Mouse (Mus musculus): ENCODE data around the gene Tspear. TPM values are rescaled to one million over a fixed set of nuclear protein-coding genes. Genes with fewer than 3 reads are reported as not detected.

The Tspear gene
- polyA plus RNA-seq, 1 experiment from 2014 or later: 0.72 TPM

GRCm38 (mm10) chr10:77913292-77913691 lies 226.9 kb downstream of the Tspear start:
- H3K4me2 ChIP-seq: no peak overlapping the region
- 74% methylated on average over 4 of the region's 4 CpGs for WGBS
- H3K4me3 ChIP-seq (ENCODE audit: low read depth, low read length): no peak overlapping the region
- DNase-seq (ENCODE audit: low spot score, missing footprints) (no peak), ATAC-seq (ENCODE audit: low FRiP score) (no peak)
- H3K9ac ChIP-seq (ENCODE audit: low read length): no peak overlapping the region
- no peaks in the 10 kb centered on the region for H3K36me3 ChIP-seq (ENCODE audit: control insufficient read depth, insufficient read depth, low read length)
- no peak overlapping the region for H3K27ac ChIP-seq (ENCODE audit: low read depth, low read length)
- H3K27me3 ChIP-seq (ENCODE audit: control insufficient read depth, insufficient read depth, low read length): no peaks in the 10 kb centered on the region
- H3K4me1 ChIP-seq (ENCODE audit: control insufficient read depth, insufficient read depth, low read length): no peaks in the 10 kb centered on the region
- no peaks in the 10 kb centered on the region for H3K9me3 ChIP-seq (ENCODE audit: control insufficient read depth, low read length)

DNA sequence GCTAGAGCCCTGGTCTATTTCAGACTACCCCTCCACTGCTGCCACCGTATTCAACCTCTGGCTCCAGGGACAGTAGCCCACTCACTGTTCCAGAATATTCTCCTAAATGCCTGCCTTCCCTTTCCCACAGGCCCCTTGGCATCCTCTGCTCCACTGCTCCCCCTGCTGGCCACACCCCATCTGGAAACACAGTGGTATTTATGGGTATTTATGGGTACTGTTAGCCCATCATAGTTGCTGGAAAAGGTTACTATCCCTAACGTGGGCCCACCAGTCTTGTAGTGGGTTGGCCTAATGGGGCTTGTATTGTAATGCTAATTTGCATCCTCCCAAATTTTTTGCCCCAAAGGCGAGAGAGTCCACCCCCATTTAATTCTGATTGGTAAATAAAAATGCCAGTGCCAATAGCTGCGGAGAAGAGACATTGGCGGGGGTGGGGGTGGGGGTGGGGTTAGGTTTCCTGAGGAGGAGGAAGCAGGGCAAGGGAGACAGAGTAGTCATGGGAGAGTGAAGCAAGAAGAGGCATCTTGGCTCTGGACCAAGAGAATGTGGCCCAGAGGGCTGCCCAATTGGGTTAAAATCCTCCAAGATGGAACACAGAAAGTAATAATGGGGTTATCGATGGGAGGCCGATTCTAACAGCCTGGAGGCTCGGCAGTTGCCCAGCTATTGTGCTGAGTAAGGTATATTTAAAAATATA lies 230.4 kb downstream of the Tspear start:
- Histone ChIP-seq H3K9me3 (ENCODE audit: control insufficient read depth, low read length) (no peaks in the 10 kb centered on the region), H3K27ac (ENCODE audit: low read depth, low read length) (no peak overlapping the region), H3K9ac (ENCODE audit: low read length) (no peak overlapping the region), H3K27me3 (ENCODE audit: control insufficient read depth, insufficient read depth, low read length) (no peaks in the 10 kb centered on the region), H3K36me3 (ENCODE audit: control insufficient read depth, insufficient read depth, low read length) (no peaks in the 10 kb centered on the region), H3K4me2 (no peak overlapping the region), H3K4me1 (ENCODE audit: control insufficient read depth, insufficient read depth, low read length) (no peaks in the 10 kb centered on the region), H3K4me3 (ENCODE audit: low read depth, low read length) (no peak overlapping the region)
- ATAC-seq (ENCODE audit: low FRiP score) (no peak), DNase-seq (ENCODE audit: low spot score, missing footprints) (peak; percentile 90)
- WGBS: 68% methylated on average over 8 of the region's 8 CpGs

GRCm38 (mm10) chr10:77921009-77921408 lies 234.6 kb downstream of the Tspear start:
- H3K27me3 ChIP-seq (ENCODE audit: control insufficient read depth, insufficient read depth, low read length): no peaks in the 10 kb centered on the region
- no peak for ATAC-seq (ENCODE audit: low FRiP score)

GRCm38 (mm10) chr10:77922681-77923080 lies 236.3 kb downstream of the Tspear start:
- Histone ChIP-seq H3K9me3 (ENCODE audit: control insufficient read depth, low read length) (no peaks in the 10 kb centered on the region), H3K36me3 (ENCODE audit: control insufficient read depth, insufficient read depth, low read length) (no peaks in the 10 kb centered on the region), H3K9ac (ENCODE audit: low read length) (no peak overlapping the region), H3K4me1 (ENCODE audit: control insufficient read depth, insufficient read depth, low read length) (no peaks in the 10 kb centered on the region), H3K4me2 (no peak overlapping the region), H3K27ac (ENCODE audit: low read depth, low read length) (no peak overlapping the region), H3K27me3 (ENCODE audit: control insufficient read depth, insufficient read depth, low read length) (no peaks in the 10 kb centered on the region), H3K4me3 (ENCODE audit: low read depth, low read length) (no peak overlapping the region)
- ATAC-seq (ENCODE audit: low FRiP score) (no peak), DNase-seq (ENCODE audit: low spot score, missing footprints) (no peak)
- 87% methylated on average over 4 of the region's 4 CpGs for WGBS

More at GRCm38 (mm10) chr10:77921009-77921408, 234.6 kb downstream of the Tspear start:
- H3K36me3 ChIP-seq (ENCODE audit: control insufficient read depth, insufficient read depth, low read length): no peaks in the 10 kb centered on the region
- no peaks in the 10 kb centered on the region for H3K4me1 ChIP-seq (ENCODE audit: control insufficient read depth, insufficient read depth, low read length)
- H3K9ac ChIP-seq (ENCODE audit: low read length): no peak overlapping the region
- H3K4me2 ChIP-seq: no peak overlapping the region
- H3K9me3 ChIP-seq (ENCODE audit: control insufficient read depth, low read length): no peaks in the 10 kb centered on the region
- WGBS: 88% methylated on average over 5 of the region's 5 CpGs
- no peak for DNase-seq (ENCODE audit: low spot score, missing footprints)
- H3K27ac ChIP-seq (ENCODE audit: low read depth, low read length): no peak overlapping the region
- no peak overlapping the region for H3K4me3 ChIP-seq (ENCODE audit: low read depth, low read length)

GRCm38 (mm10) chr10:77926140-77926539 lies 239.8 kb downstream of the Tspear start:
- Histone ChIP-seq H3K27me3 (ENCODE audit: control insufficient read depth, insufficient read depth, low read length) (no peaks in the 10 kb centered on the region), H3K4me1 (ENCODE audit: control insufficient read depth, insufficient read depth, low read length) (no peaks in the 10 kb centered on the region), H3K4me3 (ENCODE audit: low read depth, low read length) (no peak overlapping the region), H3K36me3 (ENCODE audit: control insufficient read depth, insufficient read depth, low read length) (no peaks in the 10 kb centered on the region), H3K27ac (ENCODE audit: low read depth, low read length) (no peak overlapping the region), H3K4me2 (no peak overlapping the region), H3K9me3 (ENCODE audit: control insufficient read depth, low read length) (no peaks in the 10 kb centered on the region), H3K9ac (ENCODE audit: low read length) (no peak overlapping the region)
- peak; percentile 96 for DNase-seq (ENCODE audit: low spot score, missing footprints)
- WGBS: 58% methylated on average over 7 of the region's 7 CpGs
- ATAC-seq (ENCODE audit: low FRiP score): no peak

- no peaks in the 10 kb centered on the region for H3K36me3 ChIP-seq (ENCODE audit: control insufficient read depth, insufficient read depth, low read length)
- WGBS: 92% methylated on average over 10 of the region's 10 CpGs
- no peak overlapping the region for H3K27ac ChIP-seq (ENCODE audit: low read depth, low read length)
- no peak for ATAC-seq (ENCODE audit: low FRiP score)
- H3K9me3 ChIP-seq (ENCODE audit: control insufficient read depth, low read length): no peaks in the 10 kb centered on the region
- H3K4me1 ChIP-seq (ENCODE audit: control insufficient read depth, insufficient read depth, low read length): no peaks in the 10 kb centered on the region
- DNase-seq (ENCODE audit: low spot score, missing footprints): no peak
- no peaks in the 10 kb centered on the region for H3K27me3 ChIP-seq (ENCODE audit: control insufficient read depth, insufficient read depth, low read length)
- no peak overlapping the region for H3K9ac ChIP-seq (ENCODE audit: low read length)
- no peak overlapping the region for H3K4me2 ChIP-seq
- H3K4me3 ChIP-seq (ENCODE audit: low read depth, low read length): no peak overlapping the region
Measured at GRCm38 (mm10) chr10:77927375-77927774, 241.0 kb downstream of the Tspear start.

MicroRNAs within 50 kb of the gene (microRNA counts, 519-probe panel; counts per million panel counts)
- not detected for microRNA mmu-miR-1930

Small RNA genes lying within 50 kb of the gene (microRNA-seq; reads per million reads assigned to microRNA genes)
- 78.3 reads per million, percentile 50 among the genes with 10 or more reads in this experiment for gene Mir1930

Other genes starting within 250 kb of the Tspear start
- gene Fam207a, start 170.8 kb upstream of the Tspear start, polyA plus RNA-seq (2014; fragmentation: Nextera tagmentation; extraction: Ambion mirVana): 38.7 and 42.2 TPM in 2 replicates
- 0.57 and 0.59 TPM in 2 replicates for gene Itgb2, start 156.3 kb upstream of the Tspear start, polyA plus RNA-seq (2014; fragmentation: Nextera tagmentation; extraction: Ambion mirVana)
- 68.5 and 73.2 TPM in 2 replicates for gene Pttg1ip, start 104.8 kb upstream of the Tspear start, polyA plus RNA-seq (2014; fragmentation: Nextera tagmentation; extraction: Ambion mirVana)
- 338 and 353 TPM in 2 replicates for gene Sumo3, start 80.5 kb upstream of the Tspear start, polyA plus RNA-seq (2014; fragmentation: Nextera tagmentation; extraction: Ambion mirVana)
- gene Gm49325, start 80.4 kb upstream of the Tspear start, polyA plus RNA-seq (2014; fragmentation: Nextera tagmentation; extraction: Ambion mirVana): 2.4 TPM in 1 of 2 replicates, not detected in the other
- 42.8 and 47.6 TPM in 2 replicates for gene Ube2g2, start 64.3 kb upstream of the Tspear start, polyA plus RNA-seq (2014; fragmentation: Nextera tagmentation; extraction: Ambion mirVana)
- not detected in 2 replicates for gene Gm19402, start 4.2 kb downstream of the Tspear start, polyA plus RNA-seq (2014; fragmentation: Nextera tagmentation; extraction: Ambion mirVana)
- not detected in 2 replicates for gene Gm9508, start 10.7 kb downstream of the Tspear start, polyA plus RNA-seq (2014; fragmentation: Nextera tagmentation; extraction: Ambion mirVana)
- gene Gm10272, start 20.1 kb downstream of the Tspear start, polyA plus RNA-seq (2014; fragmentation: Nextera tagmentation; extraction: Ambion mirVana): not detected in 2 replicates
- not detected in 2 replicates for gene Gm10024, start 24.9 kb downstream of the Tspear start, polyA plus RNA-seq (2014; fragmentation: Nextera tagmentation; extraction: Ambion mirVana)
- gene Gm10142, start 29.2 kb downstream of the Tspear start, polyA plus RNA-seq (2014; fragmentation: Nextera tagmentation; extraction: Ambion mirVana): not detected in 2 replicates
- gene Krtap12-1, start 34.0 kb downstream of the Tspear start, polyA plus RNA-seq (2014; fragmentation: Nextera tagmentation; extraction: Ambion mirVana): not detected in 2 replicates
- gene Gm10100, start 39.9 kb downstream of the Tspear start, polyA plus RNA-seq (2014; fragmentation: Nextera tagmentation; extraction: Ambion mirVana): not detected in 2 replicates
- gene Gm18596, start 56.1 kb downstream of the Tspear start, polyA plus RNA-seq (2014; fragmentation: Nextera tagmentation; extraction: Ambion mirVana): not detected in 2 replicates
- not detected in 2 replicates for gene Gm9736, start 64.8 kb downstream of the Tspear start, polyA plus RNA-seq (2014; fragmentation: Nextera tagmentation; extraction: Ambion mirVana)
- gene Gm3233, start 73.1 kb downstream of the Tspear start, polyA plus RNA-seq (2014; fragmentation: Nextera tagmentation; extraction: Ambion mirVana): not detected in 2 replicates
- not detected in 2 replicates for gene Gm3238, start 84.8 kb downstream of the Tspear start, polyA plus RNA-seq (2014; fragmentation: Nextera tagmentation; extraction: Ambion mirVana)
- not detected in 2 replicates for gene Gm7138, start 90.4 kb downstream of the Tspear start, polyA plus RNA-seq (2014; fragmentation: Nextera tagmentation; extraction: Ambion mirVana)
- gene Gm3250, start 96.0 kb downstream of the Tspear start, polyA plus RNA-seq (2014; fragmentation: Nextera tagmentation; extraction: Ambion mirVana): not detected in 2 replicates
- not detected in 2 replicates for gene Gm7137, start 101.6 kb downstream of the Tspear start, polyA plus RNA-seq (2014; fragmentation: Nextera tagmentation; extraction: Ambion mirVana)
- not detected in 2 replicates for gene Gm9639, start 108.5 kb downstream of the Tspear start, polyA plus RNA-seq (2014; fragmentation: Nextera tagmentation; extraction: Ambion mirVana)
- gene Gm19668, start 112.6 kb downstream of the Tspear start, polyA plus RNA-seq (2014; fragmentation: Nextera tagmentation; extraction: Ambion mirVana): not detected in 2 replicates
- not detected in 2 replicates for gene Gm9507, start 125.3 kb downstream of the Tspear start, polyA plus RNA-seq (2014; fragmentation: Nextera tagmentation; extraction: Ambion mirVana)
- gene Gm2696, start 128.1 kb downstream of the Tspear start, polyA plus RNA-seq (2014; fragmentation: Nextera tagmentation; extraction: Ambion mirVana): not detected in 2 replicates
- gene Krtap10-4, start 140.5 kb downstream of the Tspear start, polyA plus RNA-seq (2014; fragmentation: Nextera tagmentation; extraction: Ambion mirVana): not detected in 2 replicates
- gene Krtap10-10, start 149.4 kb downstream of the Tspear start, polyA plus RNA-seq (2014; fragmentation: Nextera tagmentation; extraction: Ambion mirVana): not detected in 2 replicates
- gene Gm36176, start 160.2 kb downstream of the Tspear start, polyA plus RNA-seq (2014; fragmentation: Nextera tagmentation; extraction: Ambion mirVana): not detected in 2 replicates
- gene Gm10318, start 166.3 kb downstream of the Tspear start, polyA plus RNA-seq (2014; fragmentation: Nextera tagmentation; extraction: Ambion mirVana): not detected in 2 replicates
- gene Gm3285, start 175.4 kb downstream of the Tspear start, polyA plus RNA-seq (2014; fragmentation: Nextera tagmentation; extraction: Ambion mirVana): not detected in 2 replicates
- gene Lrrc3, start 216.0 kb downstream of the Tspear start, polyA plus RNA-seq (2014; fragmentation: Nextera tagmentation; extraction: Ambion mirVana): 2.7 and 2.8 TPM in 2 replicates